Mouse (Mus musculus): ENCODE data around the gene Pole2.
"Not testable (repeated sequence)": the region's sequence is repeated elsewhere in the genome, so short reads cannot be mapped to it uniquely, and the experiment has no call there.

The Pole2 gene

DNA sequence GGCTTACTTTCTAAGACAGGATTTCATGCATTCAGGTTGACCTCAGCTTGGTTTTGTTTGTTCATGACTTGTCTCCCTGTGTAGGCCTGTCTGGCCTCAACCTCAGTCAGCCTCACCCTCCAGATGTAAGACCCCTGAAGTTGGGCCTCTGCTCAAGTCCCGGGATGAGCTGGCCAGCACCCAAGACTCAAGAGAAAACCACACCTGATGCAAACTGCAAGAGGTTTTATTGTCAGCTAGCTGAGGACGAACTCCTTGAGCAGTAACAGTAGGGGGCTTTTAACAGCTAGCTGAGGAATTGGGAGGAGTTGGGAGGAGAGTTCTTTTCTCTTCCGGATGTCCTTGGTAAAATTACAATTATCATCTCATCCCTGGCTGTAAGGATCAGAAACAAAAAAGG, 50.5 kb downstream of the Pole2 start:
- no peak for DNase-seq

DNA sequence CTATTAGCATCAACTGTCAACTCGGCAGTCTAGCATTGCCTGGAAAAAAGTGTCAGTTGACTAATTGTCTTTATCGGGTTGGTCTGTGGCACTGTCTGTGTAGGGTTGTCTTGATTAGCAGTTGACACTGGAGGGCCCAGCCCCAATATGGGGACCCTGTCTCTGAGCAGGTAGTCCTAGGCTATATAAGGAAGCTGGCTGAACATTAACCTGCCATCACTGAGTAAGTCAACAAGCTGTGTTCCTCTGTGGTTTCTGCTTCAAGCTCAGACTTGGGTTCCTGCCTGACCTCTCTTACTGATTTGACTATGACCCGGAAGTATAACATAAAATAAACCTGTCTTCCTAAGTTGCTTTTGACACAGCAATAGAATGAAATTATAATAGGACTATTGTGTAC, 52.0 kb downstream of the Pole2 start:
- no peak for DNase-seq

DNA sequence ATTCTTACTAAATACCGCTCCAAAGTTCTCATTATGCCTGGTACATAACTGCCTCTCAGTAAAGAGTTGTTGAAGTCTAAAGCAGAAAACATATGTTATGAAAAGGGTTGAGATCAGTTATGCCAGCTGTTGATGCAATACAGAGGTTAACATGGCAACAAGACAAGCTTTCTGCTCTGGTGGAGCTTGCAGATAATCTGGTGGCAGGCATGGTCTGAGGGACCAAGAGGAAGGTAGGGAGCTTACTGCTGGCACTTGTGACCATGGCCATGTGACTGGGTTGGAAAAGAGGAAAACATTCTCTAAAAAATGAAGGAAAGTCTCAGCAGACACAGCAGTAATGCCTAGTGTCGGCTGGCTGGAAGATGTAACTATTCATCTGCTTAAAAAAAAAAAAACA, 56.7 kb downstream of the Pole2 start:
- DNase-seq = no peak

DNA sequence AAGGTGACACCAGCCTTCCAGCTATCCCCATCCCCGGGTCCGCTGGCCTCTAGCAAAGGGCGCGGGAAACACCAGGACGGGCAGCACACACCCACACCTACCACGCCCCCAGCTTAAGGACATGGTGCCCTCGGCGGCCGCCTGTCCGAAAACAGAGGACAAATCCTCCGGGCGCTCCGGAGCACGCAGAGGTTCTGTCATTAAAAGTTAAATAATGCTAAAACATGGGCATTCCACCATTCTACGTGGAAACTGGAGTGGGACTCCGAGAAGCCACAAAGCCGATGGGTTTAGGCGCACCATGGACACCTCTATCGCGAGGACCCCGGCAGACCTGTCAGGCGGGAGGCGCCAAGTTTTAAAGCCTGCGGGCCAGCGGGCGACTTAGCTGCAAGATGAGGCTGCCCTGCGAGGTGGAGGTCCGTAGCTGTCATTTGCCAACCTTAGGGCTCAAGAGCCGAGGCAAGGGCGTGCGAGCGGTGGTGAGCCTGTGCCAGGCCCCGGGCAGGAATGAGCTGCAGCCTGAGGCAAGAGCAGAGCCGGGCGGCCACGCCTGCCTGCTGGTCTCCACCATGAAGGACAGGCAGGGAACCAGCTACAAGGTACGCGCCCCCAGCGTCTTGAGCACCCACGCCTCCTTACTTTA, 59.4 kb downstream of the Pole2 start, which contains the start of gene Lrr1:
Gene Lrr1, plus strand, starts transcription at position 354 of the 646 bp plus-strand sequence.
- DNase-seq = peak; percentile 96

DNA sequence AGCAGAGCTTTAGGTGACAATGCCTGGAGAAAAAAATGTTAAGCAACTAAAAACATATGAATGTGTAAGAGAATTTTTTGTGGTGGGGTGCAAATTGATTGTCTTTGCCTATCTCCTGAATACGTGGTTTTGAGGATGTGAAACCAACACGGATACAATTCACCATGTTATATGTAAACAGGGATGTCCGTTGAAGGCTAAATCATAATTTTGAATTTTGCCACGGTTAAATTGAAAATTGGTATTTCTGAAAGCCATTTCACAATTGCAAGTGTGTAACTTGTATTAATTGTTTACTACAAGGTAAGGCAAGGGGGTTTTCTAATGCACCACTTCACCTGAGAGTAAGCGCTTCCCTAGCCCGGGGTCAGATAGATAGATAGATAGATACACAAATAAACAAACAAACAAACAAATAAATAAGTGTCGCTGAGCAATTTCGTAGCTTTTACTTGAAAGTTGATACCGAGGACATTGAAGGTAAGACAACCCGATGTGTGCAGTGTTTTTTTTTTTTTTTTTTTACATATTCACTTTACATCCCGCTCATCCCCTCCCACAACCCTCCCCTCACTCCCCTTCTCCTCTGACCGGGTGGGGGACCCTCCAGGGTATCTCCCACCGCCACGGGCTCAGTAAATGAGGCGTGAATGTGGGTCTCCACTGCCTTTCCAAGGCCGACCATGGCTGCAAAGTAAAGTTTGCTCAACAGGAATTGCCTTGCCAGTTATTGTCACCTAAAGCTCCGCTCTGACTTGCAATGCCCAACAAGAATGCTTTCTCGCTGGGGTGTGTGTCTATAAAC, 60.1 kb downstream of the Pole2 start:
- DNase-seq = no peak

DNA sequence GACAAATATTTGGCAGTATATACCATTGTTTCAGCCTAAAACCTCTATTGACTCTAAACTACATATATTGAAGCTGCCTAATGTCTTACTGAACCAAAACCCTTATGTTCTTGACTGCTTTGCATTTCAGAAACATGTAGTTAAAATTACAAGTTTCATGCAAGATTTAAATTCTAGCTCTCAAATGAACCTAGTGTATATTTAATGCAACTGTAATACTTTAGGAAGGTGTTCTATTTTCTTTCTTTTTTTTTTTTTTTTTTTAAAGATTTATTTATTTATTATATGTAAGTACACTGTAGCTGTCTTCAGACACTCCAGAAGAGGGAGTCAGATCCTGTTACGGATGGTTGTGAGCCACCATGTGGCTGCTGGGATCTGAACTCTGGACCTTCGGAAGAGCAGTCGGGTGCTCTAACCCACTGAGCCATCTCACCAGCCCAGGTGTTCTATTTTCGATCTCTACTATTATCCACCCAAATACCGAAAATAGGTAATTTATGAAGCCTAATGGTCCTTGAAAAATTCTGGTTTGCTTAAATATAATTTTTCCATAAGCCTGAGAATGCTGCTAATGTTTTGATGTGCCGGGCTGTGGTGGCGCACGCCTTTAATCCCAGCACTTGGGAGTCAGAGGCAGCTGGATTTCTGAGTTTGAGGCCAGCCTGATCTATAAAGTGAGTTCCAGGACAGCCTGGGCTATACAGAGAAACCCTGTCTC, 61.0 kb downstream of the Pole2 start:
- DNase-seq = not testable (repeated sequence)

DNA sequence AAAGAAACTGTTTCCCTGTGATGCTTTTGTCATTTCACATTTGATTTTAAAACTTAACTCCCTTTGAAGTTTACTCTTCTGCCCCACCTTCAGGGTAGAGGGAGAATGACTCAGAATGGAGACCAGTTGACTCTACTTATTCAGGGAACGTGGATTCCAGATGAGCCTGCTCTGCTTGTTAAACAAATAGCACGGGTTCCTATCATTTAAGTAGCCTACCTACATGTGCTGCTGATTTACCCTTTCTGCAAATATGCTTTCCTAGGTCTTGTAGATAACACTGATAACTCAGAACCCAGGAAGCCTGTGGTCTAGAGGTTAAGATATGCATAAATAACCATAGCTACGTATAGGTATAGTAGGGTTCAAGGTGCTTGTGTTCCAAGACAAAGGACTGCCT, 63.1 kb downstream of the Pole2 start:
- DNase-seq = no peak

DNA sequence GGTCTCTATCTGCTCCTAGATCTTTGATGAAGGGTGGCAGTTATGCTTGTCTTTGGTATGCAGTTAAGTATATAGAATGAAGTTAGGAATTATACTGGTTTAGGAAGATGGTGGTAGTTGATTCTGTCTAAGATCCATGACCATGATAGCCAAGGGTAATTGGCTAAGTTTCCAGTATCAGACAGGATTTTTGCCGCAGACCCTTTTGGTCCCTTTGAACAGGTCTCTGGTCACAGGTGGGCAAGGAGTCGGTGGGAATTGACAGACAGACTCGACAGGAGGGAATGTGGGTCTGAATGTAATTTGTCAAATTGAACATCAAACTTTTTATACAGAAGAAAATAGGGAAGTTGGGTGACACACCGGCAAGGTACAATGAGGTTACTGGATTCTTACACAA, 64.4 kb downstream of the Pole2 start:
- DNase-seq = not testable (repeated sequence)

DNA sequence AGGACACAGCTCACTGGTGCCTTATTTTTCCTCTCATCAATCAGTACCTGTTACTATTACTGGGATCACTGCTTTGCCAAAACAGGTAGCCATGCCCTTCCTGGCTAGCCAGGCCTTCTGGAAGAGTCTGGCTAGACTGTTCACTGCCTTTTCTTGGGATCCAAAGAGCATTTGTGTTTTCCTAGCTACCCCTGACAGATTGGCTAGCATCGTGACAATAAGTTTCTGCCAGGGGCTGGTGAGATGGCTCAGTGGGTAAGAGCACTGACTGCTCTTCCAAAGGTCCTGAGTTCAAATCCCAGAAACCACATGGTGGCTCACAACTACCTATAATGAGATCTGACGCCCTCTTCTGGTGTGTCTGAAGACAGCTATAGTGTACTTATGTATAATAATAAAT, 67.3 kb downstream of the Pole2 start:
- not testable (repeated sequence) for DNase-seq

DNA sequence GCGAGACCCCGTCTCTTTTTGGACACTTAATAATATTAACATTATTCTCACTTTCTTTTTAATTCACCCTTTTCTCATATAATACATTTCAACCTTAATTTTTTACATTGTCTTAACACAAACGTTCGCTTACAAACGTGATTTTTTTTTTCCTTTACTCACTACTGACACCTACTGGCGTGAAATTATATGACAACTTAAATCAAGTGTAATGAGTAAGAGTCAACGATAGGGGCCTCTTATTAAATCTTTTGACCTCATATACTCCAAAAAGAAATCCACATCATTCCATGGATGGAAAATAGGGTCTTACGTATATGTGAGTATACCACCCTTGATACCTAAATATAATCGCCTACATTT, 68.4 kb downstream of the Pole2 start:
- DNase-seq = peak; percentile 44

DNA sequence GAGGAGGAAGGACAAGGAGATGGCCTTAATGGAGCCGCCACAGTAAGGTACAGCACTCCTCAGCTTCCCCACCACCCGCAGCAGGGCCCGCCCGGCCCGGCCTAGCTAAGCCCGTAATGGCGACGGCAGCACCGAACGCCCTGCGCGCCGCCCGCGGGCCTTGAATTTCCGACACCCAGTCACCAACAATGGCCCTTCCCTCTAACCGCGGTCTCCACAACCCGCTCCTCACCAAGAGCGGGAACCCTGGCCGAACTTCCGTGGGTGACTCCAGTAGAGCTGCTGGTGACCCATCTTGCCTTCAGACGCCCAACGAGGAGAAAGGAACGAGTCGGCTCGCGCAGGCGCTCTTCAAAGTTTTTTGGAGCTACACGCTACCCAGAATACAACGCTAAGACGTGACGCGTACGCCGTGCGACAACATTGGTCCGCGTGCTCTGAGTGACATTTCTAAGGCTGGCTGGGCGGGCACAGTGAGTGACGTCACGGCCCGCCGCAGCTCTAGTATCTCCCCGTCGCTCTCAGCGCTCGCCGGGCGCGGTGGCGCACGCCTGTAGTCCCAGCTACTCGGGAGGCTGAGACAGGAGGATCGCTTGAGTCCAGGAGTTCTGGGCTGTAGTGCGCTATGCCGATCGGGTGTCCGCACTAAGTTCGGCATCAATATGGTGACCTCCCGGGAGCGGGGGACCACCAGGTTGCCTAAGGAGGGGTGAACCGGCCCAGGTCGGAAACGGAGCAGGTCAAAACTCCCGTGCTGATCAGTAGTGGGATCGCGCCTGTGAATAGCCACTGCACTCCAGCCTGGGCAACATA, 69.0 kb downstream of the Pole2 start, which contains the start of gene Rps29:
Gene Rps29, minus strand, starts transcription at position 422 of the 813 bp plus-strand sequence.
- peak; percentile 98 for DNase-seq

DNA sequence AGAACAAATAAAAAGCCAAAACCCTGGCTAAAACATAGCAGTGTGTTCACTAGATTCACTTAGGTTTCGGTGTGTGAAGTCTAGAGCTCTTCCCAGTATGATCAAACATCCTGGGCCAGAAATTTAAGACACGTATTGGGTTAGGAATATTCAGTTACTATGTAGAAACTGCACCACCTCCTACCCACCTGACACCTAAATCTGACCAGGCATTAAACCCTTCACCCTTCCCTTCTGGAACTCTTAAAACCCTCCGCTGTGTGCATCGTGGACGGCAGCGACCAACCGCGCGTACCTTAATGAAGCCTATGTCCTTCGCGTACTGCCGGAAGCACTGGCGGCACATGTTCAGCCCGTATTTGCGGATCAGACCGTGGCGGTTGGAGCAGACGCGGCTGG, 69.6 kb downstream of the Pole2 start:
- no peak for DNase-seq

DNA sequence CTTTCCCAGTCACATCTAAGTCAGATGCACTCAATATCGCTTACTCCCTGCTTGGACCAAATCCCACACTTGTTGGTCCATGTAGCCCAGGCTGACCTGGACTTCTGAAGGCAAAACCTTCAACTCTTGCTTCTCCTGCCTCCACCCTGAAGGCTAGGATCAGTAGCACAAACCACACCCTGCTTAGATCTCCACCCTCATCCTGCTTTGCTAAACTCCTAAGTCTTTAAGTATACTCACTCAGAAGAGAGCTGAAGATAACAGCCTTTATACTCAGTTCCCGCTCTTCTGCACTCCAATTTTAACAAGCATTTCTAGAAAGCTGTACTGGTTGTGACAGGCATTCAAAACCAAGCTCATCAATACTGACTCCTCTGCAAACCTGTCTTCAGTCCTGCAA, 70.9 kb downstream of the Pole2 start:
- no peak for DNase-seq

DNA sequence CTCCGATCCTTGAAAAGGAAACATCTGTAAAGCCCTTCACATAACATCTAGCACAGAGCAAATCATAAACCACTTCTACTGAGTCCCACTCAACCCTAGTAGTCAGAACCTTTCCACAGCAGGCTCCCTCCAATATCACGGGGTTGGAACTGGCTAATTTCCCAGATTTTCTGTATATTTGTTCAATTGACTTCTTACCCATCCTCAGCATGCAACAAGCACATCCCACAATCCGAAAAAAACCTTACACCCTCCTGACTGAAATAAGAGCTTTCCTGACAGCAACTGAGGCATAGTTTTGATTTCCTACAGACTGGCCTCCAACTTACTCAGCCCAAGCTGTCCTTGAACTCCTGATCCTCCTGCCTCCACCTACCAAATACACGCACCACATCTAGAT, 71.6 kb downstream of the Pole2 start:
- no peak for DNase-seq

DNA sequence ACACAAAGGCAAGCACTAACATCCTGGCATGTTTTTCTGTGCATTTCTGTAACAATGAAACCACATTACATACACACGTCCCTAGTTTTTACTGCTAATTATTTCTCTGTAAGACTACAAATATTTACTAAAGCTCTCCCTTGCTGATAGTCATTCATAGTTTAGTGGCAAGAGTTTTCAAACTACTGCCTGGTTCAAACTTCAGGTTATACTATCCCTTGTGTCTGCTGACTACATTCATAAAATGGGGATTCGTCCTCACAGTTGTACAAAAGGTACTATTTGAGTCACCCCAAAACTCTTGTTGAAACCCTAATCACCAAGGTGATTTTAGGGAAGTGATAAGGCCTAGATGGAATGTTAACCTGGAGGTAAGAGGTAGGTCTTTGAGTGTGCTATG, 72.1 kb downstream of the Pole2 start:
- DNase-seq = no peak

Data from kidney, adult 18-20 months (tissue).